Mouse (Mus musculus): ENCODE results near the gene Zfyve9.

Gene Zfyve9

DNA sequence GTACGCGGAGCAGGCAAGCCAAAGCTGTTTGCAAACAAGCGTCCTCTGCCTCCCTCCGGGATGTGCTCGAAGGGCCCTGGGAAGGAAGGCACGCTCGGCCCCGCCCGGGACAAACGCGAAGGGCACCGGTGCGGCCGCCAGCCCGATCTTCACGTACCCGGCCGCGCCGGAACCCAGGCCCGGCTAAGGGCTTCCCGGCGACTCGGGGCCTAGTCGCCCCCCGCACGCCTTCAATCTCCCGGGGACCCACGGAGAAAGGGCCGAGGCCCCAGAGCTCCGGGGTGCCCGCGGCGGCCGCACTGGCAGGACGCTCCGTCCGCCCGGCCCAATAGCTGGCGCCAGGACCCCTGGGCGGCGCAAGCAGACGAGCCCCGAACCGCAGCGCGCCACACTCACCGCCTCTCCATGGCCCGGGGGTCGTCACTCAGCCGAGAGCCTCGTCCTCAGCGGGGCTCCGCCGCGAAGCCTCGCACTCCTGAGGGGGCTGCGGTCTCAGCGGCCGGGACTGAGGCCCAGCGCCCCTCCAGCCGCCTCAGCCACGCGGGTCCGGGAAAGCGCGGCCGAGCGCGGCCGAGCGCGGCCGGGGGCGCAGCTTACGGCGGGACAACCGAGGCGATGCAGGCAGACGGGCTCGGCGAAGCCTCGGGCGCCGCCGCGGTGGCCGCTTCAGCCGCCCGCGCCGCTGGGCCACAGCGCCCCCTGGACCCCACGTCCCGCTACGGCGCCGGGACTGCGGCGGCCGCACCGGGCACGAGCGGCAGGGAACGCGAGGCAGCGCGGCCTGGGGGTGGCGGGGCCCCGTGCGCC is at the start of gene Zfyve9:
Gene Zfyve9, minus strand, starts transcription at position 742 of the 807 bp plus-strand sequence.
- DNase-seq = peak; percentile 88 to 91

- DNase-seq = no peak
Measured at GRCm38 (mm10) chr4:108826643-108827042, 46.0 kb upstream of the Zfyve9 start.

DNA sequence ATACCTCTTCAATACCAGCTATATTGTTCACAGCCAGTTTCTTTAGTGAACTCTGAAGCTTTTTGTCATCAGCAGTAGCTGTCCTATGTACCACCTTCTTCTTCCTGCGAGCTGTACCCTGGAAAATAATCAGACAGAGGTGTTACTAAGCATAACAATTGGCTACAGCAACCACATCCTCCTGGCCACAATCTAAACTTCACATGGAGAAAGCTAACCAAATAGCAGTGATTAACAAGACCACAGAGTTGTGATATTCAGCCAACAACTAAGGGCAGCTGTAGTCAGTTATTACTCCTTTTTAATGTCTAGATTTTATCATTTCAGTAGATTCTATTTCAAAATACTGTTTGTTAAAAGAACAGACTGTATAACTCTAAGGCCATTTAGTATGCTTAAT is 45.5 kb upstream of the Zfyve9 start:
- no peak for DNase-seq

GRCm38 (mm10) chr4:108825677-108826076 is 45.1 kb upstream of the Zfyve9 start:
- DNase-seq = no peak

DNA sequence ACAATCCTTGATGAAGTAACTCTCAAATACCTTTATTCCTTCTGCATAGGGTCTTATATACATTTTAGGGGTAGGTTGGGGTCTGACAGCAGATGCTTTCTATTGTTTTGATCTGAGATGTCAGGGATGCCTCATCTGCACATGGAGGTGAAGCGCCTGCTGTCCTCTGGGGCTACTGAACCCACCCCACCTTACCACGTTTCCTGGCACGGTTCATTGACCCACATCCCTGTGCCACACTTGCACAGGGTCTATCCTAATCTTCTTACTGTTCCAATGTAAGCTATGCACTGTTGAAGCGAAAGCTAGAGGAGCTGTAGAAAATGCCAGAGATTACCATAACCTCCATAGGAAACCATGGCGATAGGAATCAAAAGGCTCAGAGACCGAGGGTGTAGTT is 31.0 kb upstream of the Zfyve9 start:
- no peak for DNase-seq

DNA sequence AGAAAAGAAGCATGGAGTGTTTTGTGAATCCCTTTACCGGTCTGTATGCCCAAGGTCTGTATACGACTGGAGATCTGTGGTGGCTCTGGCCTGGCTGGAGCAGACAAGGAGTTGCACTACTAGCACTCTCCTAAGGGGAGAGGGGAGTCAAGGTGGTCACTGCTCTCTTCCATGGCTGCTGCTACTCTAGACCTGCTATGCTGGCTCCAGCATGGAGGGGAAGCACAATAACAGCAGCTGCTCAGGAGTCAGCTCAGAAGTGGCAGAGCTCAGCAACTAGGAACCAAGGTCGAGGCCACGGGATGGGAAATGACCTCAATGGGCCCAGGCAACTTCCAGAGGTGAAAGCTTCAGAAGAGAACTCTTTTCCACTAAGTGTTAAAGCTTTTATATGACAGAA is 30.5 kb upstream of the Zfyve9 start:
- DNase-seq = no peak

GRCm38 (mm10) chr4:108803535-108803934 is 22.9 kb upstream of the Zfyve9 start:
- DNase-seq = no peak

DNA sequence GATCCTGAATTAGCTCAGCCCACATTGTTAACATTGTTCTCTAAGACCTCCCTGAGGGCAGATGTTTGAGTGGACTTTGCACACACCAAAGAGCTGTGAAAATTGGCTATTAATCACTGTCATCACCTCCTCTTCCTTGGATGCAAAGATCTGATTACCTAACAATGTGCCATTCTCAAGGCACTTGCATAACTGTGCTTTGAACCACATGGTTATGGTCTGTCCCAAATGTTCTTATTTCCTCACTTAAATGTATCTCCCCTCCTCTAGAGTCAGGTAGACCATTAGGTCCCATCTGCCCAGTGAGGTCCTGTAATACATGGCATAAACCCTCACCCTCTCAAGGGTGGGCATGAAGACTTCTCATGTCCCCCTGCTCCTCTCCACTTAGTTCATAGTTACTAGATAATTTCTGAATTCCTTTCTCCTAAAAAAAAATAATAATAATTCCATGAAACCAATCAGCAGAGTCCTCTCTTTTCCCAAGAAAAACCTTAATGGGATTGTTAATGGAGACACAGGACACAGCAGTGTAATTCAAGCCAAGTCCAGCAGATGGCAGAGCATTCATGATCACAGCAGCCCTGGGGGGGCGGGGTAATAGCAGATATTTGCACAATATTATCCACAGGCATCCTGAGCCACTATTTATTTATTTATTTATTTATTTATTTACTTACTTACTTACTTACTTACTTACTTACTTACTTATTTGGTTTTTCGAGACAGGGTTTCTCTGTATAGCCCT is 17.7 kb upstream of the Zfyve9 start:
- peak; percentile 86 to 88 for DNase-seq

DNA sequence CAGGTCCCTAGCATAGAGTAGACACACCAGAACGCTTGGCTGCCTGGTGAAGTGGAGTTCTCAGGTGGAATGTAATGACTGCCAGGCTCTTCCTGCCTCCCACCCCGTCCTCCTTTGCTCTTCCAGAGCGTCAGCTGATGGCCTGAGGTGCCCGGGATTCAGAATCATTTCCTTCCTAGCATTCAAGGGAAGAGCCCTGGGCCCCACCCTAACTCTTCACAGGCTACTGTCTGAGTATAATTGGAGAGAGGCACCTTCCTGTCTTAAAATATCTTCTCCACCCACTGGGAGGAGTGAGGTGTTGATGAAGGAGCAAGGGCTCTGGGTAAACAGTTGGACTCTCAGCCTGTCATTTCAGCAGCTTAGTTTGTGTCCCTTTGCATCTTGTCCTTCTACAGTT is 16.1 kb upstream of the Zfyve9 start:
- DNase-seq = no peak

DNA sequence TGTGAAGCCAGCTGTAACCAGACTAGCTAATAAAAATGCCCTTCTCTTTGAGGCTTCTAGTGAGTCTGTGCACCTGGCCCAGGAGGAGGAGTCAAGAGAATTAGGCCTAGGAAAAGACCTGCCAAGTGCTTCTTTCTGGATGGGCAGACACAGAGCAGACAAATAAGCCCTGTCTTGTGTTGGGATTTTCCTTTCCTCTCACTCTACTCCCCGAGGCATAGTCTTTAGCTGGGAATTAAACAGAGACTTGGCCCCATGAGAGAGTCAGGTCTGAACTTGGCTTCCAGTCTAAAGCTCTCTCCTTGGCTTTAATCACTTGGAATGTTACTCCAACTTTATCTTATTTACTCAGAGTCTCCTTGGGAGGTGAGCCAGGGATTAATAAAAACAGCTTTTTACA is 13.3 kb upstream of the Zfyve9 start:
- no peak for DNase-seq

- DNase-seq = no peak
Measured at GRCm38 (mm10) chr4:108790507-108790906, 9.9 kb upstream of the Zfyve9 start.

GRCm38 (mm10) chr4:108789258-108789936 is 8.8 kb upstream of the Zfyve9 start:
- DNase-seq = no peak

GRCm38 (mm10) chr4:108782421-108783085 is 2.0 kb upstream of the Zfyve9 start:
- no peak for DNase-seq

DNA sequence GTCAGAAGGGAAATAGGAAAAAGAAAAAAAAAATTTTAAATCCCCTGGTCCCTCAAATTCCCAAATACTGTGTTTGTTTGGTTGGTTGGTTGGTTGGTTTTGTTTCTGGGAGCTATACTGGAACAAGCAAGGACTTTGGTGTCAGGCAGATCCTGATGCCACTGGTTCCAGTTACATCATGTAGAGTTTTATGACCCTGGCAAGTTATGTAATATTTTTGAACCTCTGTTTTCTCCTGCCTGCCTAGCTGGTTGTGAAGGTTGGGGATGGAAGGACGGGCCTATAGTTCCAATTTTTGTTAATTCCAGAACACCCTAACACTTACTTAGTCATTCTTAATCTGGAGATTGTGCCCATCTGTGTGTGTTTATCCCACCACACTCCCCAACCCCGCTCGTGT is 998 bp upstream of the Zfyve9 start:
- no peak for DNase-seq

DNA sequence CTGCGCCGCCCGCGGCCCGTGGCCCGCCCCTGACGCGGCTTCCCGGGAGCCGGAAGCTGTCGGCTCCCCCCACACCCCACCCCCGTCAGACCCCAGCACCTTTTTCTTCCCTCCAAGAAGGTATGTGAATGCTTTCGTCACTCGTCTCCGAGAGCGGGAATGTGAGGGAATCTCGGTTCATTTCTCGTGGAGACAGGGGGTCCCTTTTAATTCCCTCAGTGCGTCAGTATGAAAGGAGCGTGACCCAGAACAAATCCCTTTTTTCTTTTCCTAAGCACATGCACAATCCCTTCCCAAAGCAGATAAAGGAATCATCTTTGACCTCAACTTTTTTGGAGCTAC is 237 bp upstream of the Zfyve9 start:
- no peak for DNase-seq

- DNase-seq = no peak
Measured at GRCm38 (mm10) chr4:108779763-108780056, 888 bp downstream of the Zfyve9 start.

DNA sequence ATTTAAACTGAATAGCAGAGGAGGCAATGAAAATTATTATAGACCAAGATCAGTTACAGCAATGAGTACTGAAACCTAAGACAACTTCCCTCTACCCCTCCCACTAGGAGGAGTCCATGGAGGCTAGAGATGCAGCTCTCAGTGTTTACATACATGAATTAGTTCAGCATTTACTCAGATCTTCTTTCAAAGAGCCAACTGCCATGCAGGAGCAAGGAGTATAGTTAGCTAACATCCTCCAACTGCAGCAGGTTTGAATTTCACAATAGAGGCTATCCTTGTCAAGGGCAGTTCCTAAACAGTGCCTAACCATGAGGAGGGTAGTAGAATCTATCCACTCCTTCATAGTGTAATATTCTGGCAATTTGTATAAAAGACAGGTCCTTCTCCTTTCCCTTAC is 12.1 kb downstream of the Zfyve9 start:
- DNase-seq = no peak

GRCm38 (mm10) chr4:108759583-108759982 is 21.0 kb downstream of the Zfyve9 start:
- no peak for DNase-seq

- DNase-seq = no peak
Measured at GRCm38 (mm10) chr4:108746160-108746873, 34.3 kb downstream of the Zfyve9 start.

DNA sequence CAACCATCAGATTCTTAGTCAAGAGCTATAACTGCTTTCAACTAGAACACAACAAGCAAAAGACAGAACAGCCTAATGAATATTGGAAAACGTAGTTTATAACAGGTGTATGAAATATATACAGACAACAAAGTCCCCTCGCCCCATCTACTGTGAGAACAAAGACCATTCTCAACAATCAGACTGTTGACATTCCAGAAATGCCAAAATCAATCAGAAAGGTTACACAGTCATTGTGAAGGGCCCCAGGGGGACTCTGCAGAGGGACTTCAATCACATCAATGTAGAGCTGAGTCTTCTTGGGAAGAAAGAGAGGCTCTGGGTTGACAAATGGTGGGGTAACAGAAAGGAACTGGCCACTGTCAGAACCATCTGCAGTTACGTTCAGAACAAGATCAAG is 49.0 kb downstream of the Zfyve9 start:
- DNase-seq = no peak

GRCm38 (mm10) chr4:108730450-108730849 is 50.1 kb downstream of the Zfyve9 start:
- DNase-seq = no peak

DNA sequence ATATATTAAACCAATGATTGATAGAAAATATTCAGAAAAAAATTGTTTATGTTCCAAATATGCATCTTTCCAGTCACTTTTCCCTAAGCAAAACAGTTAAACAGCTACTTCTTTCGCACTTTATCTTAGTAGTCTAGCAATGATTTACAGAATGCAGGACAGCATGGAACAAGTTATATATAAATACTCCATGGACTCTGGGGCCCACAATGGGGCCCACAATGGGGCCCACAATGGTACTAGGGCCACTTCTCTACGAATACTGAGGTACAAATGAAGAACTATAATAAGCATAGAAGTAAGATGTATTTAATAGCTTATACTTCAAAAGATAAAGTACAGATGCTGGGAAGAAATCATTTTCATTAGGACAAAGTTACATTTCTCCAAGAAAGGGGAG is 56.5 kb downstream of the Zfyve9 start:
- DNase-seq = no peak

DNA sequence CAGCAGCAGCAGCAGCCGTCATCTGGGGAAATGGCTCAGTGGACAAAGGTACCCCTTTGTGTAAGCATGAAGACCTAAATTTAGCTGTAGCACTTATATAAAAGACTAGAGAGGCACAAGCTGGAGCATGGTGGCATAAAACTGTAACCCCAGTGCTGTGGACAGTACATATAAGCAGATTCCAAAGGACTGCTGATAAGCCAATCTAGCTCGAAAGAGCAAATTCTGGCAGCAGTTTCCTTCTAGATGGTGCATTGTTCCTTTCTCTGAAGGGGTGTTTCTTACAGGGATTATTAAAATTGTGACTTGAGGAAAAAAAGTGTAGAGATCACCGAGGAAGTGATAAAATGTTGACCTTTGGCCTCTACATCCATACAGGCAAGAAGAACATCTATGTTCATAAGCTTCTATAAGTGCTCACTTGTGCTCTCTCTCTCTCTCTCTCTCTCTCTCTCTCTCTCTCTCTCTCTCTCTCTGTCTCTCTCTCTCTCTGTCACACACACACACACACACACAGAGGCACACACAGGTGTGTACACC is 59.3 kb downstream of the Zfyve9 start:
- no peak for DNase-seq
